Mouse (Mus musculus) liver, embryonic 15.5 days (tissue): ENCODE data around the gene Specc1l. TPM values are rescaled to one million over a fixed set of nuclear protein-coding genes. Genes with fewer than 3 reads are reported as not detected.

ENCODE experiments used
- ATAC-seq: fragments of 200-750 bp; cut with Nextera tagmentation; 2 replicates; pipeline ENCODE4 v1.8.0; 2017; ENCODE audit warnings: moderate number of reproducible peaks, mild to moderate bottlenecking, moderate library complexity; ENCODE audit not compliant: insufficient read depth
- H3K27ac ChIP-seq: fragments of 300-500 bp; sonication (generic); replicated peaks from 2 replicates; pipeline ENCODE4 v1.5.1; 2015; ENCODE audit warnings: mild to moderate bottlenecking, inconsistent platforms
- H3K27me3 ChIP-seq: fragments of 300-500 bp; sonication (generic); 2 replicates; pipeline ENCODE4 v1.6.1; 2015; ENCODE audit warnings: mild to moderate bottlenecking, inconsistent platforms
- H3K36me3 ChIP-seq: fragments of 300-500 bp; sonication (generic); replicated peaks from 2 replicates; pipeline ENCODE4 v1.6.1; 2015; ENCODE audit warnings: moderate library complexity, mild to moderate bottlenecking, inconsistent platforms
- H3K4me1 ChIP-seq: fragments of 300-500 bp; sonication (generic); replicated peaks from 2 replicates; pipeline ENCODE4 v1.6.1; 2015; ENCODE audit warnings: inconsistent platforms
- H3K4me2 ChIP-seq: fragments of 300-500 bp; sonication (generic); 2 replicates; pipeline ENCODE4 v1.6.1; 2015; ENCODE audit warnings: moderate library complexity, mild to moderate bottlenecking, inconsistent platforms
- H3K4me3 ChIP-seq: fragments of 300-500 bp; sonication (generic); replicated peaks from 2 replicates; pipeline ENCODE4 v1.5.1; 2015; ENCODE audit warnings: mild to moderate bottlenecking, inconsistent platforms
- H3K9ac ChIP-seq: fragments of 300-500 bp; sonication (generic); 2 replicates; pipeline ENCODE4 v1.6.1; 2015; ENCODE audit warnings: moderate library complexity, mild to moderate bottlenecking, inconsistent platforms
- H3K9me3 ChIP-seq: fragments of 300-500 bp; sonication (generic); replicated peaks from 2 replicates; pipeline ENCODE4 v1.6.1; 2016; ENCODE audit warnings: inconsistent platforms
- WGBS: fragments of 180-500 bp; shearing (Covaris S2); methylation state at CpG from one replicate; pipeline ENCODE4 v1.1.7; 2015; ENCODE audit warnings: mixed read lengths; ENCODE audit not compliant: insufficient replicate concordance; 5-methylcytosine and 5-hydroxymethylcytosine counted together
- polyA plus RNA-seq: library from polyadenylated mRNA; unstranded; fragments of >200 nt; fragmentation: Nextera tagmentation; extraction: Ambion mirVana; gene quantifications from 2 replicates; pipeline ENCODE4 v1.2.1, GENCODE M21; 2015

Specc1l gene
- 5.0 and 6.6 TPM in 2 replicates for polyA plus RNA-seq

- Histone ChIP-seq H3K4me2 (peak within 1 kb of the TSS; percentile 96), H3K27me3 (no peaks in the 10 kb centered on the region), H3K4me1 (peaks cover 25% of the 10 kb centered on the region), H3K4me3 (peak within 1 kb of the TSS; percentile 91), H3K9me3 (no peaks in the 10 kb centered on the region), H3K9ac (peak within 1 kb of the TSS; percentile 90), H3K27ac (peak within 1 kb of the TSS; percentile 91), H3K36me3 (no peaks in the 10 kb centered on the region)
- WGBS: under 1% methylated on average over 57 of the region's 80 CpGs
- ATAC-seq: peak; percentile 100
These were observed at the start of gene Specc1l for GRCm38 (mm10) chr10:75211807-75212645. Specc1l (plus strand) TSS chr10:75212073.

DNA sequence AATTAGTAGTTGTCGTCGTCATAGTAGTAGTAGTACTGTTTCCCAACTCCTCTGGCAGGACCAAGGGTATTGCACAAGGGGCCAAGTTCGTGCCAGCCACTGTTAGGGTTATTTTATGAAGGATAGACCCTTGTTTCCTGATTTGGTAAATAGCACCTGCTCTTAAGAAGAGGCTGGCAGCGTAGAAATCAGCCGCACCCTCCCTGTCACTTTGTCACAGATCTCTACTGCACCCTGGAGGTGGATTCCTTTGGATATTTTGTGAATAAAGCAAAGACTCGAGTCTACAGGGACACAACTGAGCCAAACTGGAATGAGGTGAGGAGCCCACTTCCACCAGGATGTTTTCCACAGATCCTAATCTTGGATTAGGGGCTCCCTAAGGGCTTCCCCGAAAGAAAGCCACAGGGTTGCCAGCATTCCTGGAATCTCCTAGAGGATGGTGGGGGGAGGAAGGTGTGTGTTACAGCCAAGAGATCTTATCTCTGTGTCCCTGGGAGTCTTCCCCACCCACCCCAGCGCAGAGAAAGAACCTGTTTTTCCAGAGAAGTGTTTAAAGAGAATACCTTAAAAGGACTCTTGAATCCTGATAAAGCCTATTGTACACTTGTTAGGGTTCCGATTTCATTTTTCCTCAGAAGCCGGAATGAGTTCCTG, 45.9 kb upstream of the Specc1l start:
- H3K27ac ChIP-seq: no peak overlapping the region
- ATAC-seq: no peak
- no peaks in the 10 kb centered on the region for H3K4me1 ChIP-seq
- 59% methylated on average over 10 of the region's 10 CpGs for WGBS
- H3K4me3 ChIP-seq: no peak overlapping the region
- peaks cover 25% of the 10 kb centered on the region for H3K36me3 ChIP-seq
- no peaks in the 10 kb centered on the region for H3K9me3 ChIP-seq
- no peak overlapping the region for H3K4me2 ChIP-seq
- H3K27me3 ChIP-seq: no peaks in the 10 kb centered on the region
- no peak overlapping the region for H3K9ac ChIP-seq

DNA sequence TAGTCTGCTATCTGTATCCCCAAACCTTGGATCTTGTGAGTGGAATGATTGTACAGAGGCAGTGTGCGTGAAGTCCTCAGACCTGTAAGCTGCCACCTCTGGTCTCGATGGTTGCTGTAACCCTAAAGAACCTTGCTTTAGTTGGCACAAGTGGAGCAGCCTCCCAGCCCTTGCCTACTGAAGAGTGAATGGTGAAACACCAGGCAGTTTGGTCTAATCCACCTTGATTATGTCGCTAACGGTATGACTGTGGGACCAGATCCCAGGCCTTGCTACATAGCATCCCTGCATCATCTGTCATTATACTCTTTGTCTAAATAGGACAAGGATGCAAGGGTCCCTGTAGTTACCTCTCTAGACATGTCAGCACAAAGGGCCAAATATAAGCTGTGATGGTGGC, 45.3 kb upstream of the Specc1l start:
- H3K9me3 ChIP-seq: no peaks in the 10 kb centered on the region
- no peak overlapping the region for H3K4me3 ChIP-seq
- H3K27me3 ChIP-seq: no peaks in the 10 kb centered on the region
- no peak overlapping the region for H3K9ac ChIP-seq
- H3K27ac ChIP-seq: no peak overlapping the region
- H3K4me1 ChIP-seq: no peaks in the 10 kb centered on the region
- no peak overlapping the region for H3K4me2 ChIP-seq
- WGBS: 75% methylated on average over 4 of the region's 4 CpGs
- ATAC-seq: no peak
- peaks cover 22% of the 10 kb centered on the region for H3K36me3 ChIP-seq

DNA sequence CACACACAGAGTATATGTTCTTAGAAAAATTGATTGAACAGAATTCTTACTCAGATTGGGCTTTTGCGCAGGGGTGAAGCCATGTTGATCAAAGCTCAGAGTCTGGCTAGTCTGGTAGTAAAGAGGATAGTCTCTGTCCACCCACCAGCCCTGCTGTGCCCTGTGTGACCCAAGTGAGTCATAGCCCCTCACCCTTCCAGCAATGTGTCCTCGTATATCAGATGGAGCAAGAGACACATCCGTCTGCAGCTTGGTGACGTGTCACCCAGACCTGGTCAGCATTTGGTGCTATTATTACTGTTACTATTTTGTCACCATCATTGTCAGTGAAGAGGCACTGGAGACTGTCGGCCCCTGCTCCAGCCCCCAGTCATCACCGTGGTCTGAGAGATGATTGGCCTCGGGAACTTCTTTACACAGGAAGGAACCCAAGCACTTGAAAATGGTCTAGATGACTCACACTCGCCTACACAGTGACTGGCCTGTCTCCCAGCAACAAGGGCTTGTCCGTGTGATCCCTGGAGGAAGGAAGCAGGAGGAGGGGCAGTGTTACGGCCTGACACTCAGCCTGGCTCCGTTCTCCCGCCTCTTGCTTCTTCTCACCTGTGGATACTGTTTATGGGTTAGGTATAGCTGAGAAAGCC, 41.5 kb upstream of the Specc1l start:
- no peak overlapping the region for H3K4me2 ChIP-seq
- no peaks in the 10 kb centered on the region for H3K9me3 ChIP-seq
- ATAC-seq: peak; percentile 56; the same call in 1 of the 2 replicates
- no peak overlapping the region for H3K9ac ChIP-seq
- H3K27me3 ChIP-seq: no peaks in the 10 kb centered on the region
- no peaks in the 10 kb centered on the region for H3K4me1 ChIP-seq
- 43% methylated on average over 12 of the region's 12 CpGs for WGBS
- no peak overlapping the region for H3K4me3 ChIP-seq
- H3K36me3 ChIP-seq: no peaks in the 10 kb centered on the region
- no peak overlapping the region for H3K27ac ChIP-seq

DNA sequence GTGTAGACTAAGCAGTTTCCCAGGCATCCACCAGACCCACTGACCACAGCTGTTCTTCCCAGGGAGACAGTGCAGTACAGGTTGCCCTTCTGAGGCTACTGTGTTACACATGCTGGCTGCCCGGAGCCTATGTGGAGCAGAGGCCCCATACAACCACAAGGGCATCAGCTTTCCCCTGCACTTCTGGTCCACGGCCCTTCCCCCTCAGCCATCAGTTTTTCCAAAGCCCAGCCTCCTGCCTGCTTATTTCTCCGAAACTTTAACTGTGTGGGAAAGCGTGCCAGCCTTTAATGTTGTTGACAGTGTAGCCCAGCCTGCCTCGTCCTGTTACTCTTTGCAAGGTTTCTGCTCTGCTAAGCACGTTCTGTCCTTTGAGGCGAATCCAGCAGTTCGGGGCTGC, 38.8 kb upstream of the Specc1l start:
- Histone ChIP-seq H3K4me3 (no peak overlapping the region), H3K4me1 (peaks cover 6% of the 10 kb centered on the region; the same call in 1 of the 2 replicates), H3K4me2 (no peak overlapping the region), H3K36me3 (peaks cover 11% of the 10 kb centered on the region), H3K9me3 (no peaks in the 10 kb centered on the region), H3K9ac (no peak overlapping the region), H3K27me3 (no peaks in the 10 kb centered on the region), H3K27ac (no peak overlapping the region)
- 64% methylated on average over 8 of the region's 8 CpGs for WGBS
- ATAC-seq: no peak

DNA sequence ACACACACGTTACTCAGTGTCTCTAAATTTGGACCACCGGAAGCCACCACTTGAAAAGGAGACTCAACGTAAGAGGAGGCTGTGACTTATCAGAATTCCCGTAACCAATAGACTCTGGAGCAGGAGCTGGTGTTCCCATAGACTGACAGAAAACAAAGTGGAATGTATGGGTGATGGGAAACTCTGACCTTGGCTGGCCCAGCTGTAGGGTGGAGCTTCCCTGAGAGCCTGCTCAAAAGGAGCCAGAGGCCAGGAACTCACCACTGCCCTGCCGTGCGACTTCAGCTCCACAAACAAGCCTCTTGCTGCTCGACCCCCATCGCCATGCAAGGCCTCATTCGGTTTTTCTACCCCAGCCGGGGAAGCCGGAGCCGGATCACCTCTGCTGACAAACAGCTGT, 38.2 kb upstream of the Specc1l start:
- Histone ChIP-seq H3K9ac (no peak overlapping the region), H3K4me3 (no peak overlapping the region), H3K27me3 (no peaks in the 10 kb centered on the region), H3K4me2 (no peak overlapping the region), H3K36me3 (peaks cover 18% of the 10 kb centered on the region), H3K4me1 (peaks cover 6% of the 10 kb centered on the region; the same call in 1 of the 2 replicates), H3K27ac (no peak overlapping the region), H3K9me3 (no peaks in the 10 kb centered on the region)
- ATAC-seq: no peak
- WGBS: 78% methylated on average over 12 of the region's 12 CpGs

GRCm38 (mm10) chr10:75176494-75176893, 35.4 kb upstream of the Specc1l start:
- peak; percentile 18; the same call in 1 of the 2 replicates for ATAC-seq
- Histone ChIP-seq H3K4me3 (no peak overlapping the region), H3K9me3 (no peaks in the 10 kb centered on the region), H3K4me2 (no peak overlapping the region), H3K27me3 (no peaks in the 10 kb centered on the region), H3K36me3 (peaks cover 36% of the 10 kb centered on the region), H3K27ac (no peak overlapping the region), H3K4me1 (peaks cover 6% of the 10 kb centered on the region; the same call in 1 of the 2 replicates), H3K9ac (no peak overlapping the region)
- 61% methylated on average over 8 of the region's 8 CpGs for WGBS

DNA sequence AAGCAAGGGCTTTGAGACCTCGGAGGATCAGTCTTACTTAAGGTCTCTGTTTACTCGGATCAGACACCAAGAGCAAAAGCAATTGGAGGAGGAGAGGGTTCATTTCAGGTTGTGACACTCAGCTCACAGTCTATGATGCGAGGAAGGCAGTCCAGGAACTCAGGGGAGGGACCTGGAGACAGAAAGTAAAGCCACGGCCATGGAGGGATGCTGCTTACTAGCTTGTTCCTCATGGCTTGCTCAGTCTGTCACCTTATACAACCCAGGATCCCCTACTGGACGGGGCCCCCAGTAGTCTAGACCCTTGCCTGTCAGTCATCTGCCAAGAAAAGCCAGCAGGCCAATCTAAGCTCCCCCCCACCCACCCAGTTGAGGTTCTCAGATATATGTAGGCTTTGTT, 33.0 kb upstream of the Specc1l start:
- Histone ChIP-seq H3K4me2 (no peak overlapping the region), H3K36me3 (peaks cover 44% of the 10 kb centered on the region), H3K9me3 (no peaks in the 10 kb centered on the region), H3K4me3 (no peak overlapping the region), H3K27ac (no peak overlapping the region), H3K9ac (no peak overlapping the region), H3K4me1 (peaks cover 6% of the 10 kb centered on the region; the same call in 1 of the 2 replicates), H3K27me3 (no peaks in the 10 kb centered on the region)
- no peak for ATAC-seq
- WGBS: 58% methylated on average over 5 of the region's 5 CpGs

- Histone ChIP-seq H3K9me3 (no peaks in the 10 kb centered on the region), H3K27ac (no peak overlapping the region), H3K9ac (no peak overlapping the region), H3K4me3 (no peak overlapping the region), H3K4me2 (no peak overlapping the region), H3K4me1 (no peaks in the 10 kb centered on the region), H3K27me3 (no peaks in the 10 kb centered on the region), H3K36me3 (peaks cover 41% of the 10 kb centered on the region)
- WGBS: 46% methylated on average over 14 of the region's 14 CpGs
- no peak for ATAC-seq
These were observed 29.6 kb upstream of the Specc1l start for GRCm38 (mm10) chr10:75182151-75182774.

GRCm38 (mm10) chr10:75184826-75185225, 27.0 kb upstream of the Specc1l start:
- H3K4me1 ChIP-seq: no peaks in the 10 kb centered on the region
- 66% methylated on average over 9 of the region's 9 CpGs for WGBS
- H3K27me3 ChIP-seq: no peaks in the 10 kb centered on the region
- peaks cover 15% of the 10 kb centered on the region for H3K36me3 ChIP-seq
- no peak overlapping the region for H3K4me3 ChIP-seq
- no peak overlapping the region for H3K9ac ChIP-seq
- H3K27ac ChIP-seq: no peak overlapping the region
- ATAC-seq: no peak
- H3K4me2 ChIP-seq: no peak overlapping the region
- no peaks in the 10 kb centered on the region for H3K9me3 ChIP-seq

DNA sequence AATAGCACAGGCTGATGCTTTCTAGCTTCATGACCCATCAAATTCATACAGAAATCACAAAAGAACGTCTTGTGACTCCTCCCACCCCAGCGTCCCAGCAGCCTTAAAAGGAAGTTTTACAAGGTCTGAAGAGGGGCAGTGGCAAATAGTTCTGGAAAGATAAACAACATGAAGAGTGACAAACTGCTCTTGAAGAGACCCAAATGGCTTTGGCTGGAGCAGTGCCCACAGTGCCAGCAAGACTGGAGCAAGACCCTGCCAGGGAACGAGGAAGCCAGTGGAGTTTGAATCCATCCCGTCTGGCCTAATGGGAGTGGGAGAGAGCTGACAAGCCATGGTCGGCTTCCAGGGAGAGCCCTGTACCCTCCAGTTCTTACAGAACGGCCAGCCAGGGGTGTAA, 25.3 kb upstream of the Specc1l start:
- Histone ChIP-seq H3K4me3 (no peak overlapping the region), H3K27ac (no peak overlapping the region), H3K36me3 (peaks cover 8% of the 10 kb centered on the region; the same call in 1 of the 2 replicates), H3K4me1 (no peaks in the 10 kb centered on the region), H3K9ac (no peak overlapping the region), H3K9me3 (no peaks in the 10 kb centered on the region), H3K4me2 (no peak overlapping the region), H3K27me3 (no peaks in the 10 kb centered on the region)
- WGBS: 37% methylated on average over 6 of the region's 6 CpGs
- no peak for ATAC-seq
